Mouse (Mus musculus): ENCODE measurements around the gene Adat1.

DNA sequence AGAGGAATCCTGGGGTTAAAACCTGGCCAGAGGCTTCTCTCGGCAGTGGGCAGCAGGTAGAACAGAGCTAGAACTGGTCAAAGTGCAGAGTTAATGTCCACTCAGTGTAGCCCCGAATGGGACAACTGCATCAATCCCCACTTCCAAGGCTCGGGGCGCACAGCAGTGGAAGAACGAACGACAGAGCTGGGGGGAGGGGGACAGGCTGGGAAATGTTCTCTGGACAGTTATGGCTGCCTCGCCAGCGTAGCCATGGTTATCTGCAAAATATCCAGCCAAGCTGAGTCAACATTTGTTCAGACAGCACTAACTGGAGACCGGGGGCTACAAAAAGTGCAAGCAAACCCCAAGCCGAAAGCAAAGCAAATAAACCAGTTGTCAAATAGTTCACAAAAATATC lies 14.0 kb downstream of the Adat1 start:
- TF ChIP-seq CTCF (IDR thresholded peaks at IDR 0.05; ENCODE audit: low read depth) (no peak), EP300 (IDR thresholded peaks at IDR 0.05; ENCODE audit: low read depth) (no peak)
